Comparison of ENCODE assay signal across 13 mouse cellular contexts in the genomic region with DNA sequence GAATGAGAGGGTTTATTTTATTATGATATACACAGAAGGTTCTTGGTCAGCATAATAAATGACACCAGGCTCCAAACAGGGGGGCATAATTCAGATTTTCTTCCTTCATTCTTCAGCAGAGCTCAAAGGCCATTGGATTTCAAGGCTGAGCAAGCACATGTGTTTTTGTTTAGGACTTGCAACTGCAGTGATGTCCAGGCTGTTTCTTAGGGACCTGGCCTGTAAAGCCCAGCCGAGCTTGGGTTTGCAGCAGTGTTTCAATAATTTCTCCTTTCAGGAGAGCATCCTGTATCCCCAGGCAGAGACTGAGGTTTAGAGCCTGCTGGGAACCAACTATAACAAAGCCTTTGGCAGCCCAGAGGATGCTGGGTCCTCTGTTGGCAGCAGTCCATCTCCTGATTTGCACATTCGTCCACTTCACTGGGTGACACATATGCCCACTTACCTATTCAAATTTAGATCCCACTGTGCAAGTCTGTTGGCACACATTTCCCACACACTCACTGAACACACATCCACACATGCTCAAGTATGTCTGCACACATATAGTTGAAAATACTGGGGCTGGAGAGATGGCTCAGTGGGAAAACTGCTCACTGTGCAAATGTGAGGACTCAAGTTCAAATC.
DNase-seq lines count a peak whose midpoint lies in the region; ATAC-seq and TF ChIP-seq lines count a peak whose summit lies in the region.
"Had no signal": no experiment of that assay in that cellular context is flagged by ENCODE, and none has a peak within 500 bp of the region (broad histone marks: within the 10 kb centered on the region; RNA-seq: fewer than 3 reads in every experiment).

No protein-coding gene starts in this region.

- peaks cover 31% of the 10 kb centered on the region for H3K27me3 ChIP-seq in forebrain, embryonic 12.5 days
- no peaks in the 10 kb centered on the region; the same call in 1 of the 2 replicates for H3K27me3 ChIP-seq in forebrain, embryonic 11.5 days (ENCODE audit: control insufficient read depth, insufficient read depth, low read length)
- no peaks in the 10 kb centered on the region for H3K27me3 ChIP-seq in neural tube, embryonic 13.5 days
- no peaks in the 10 kb centered on the region for H3K27me3 ChIP-seq in neural tube, embryonic 15.5 days (replicated peaks)
- no peaks in the 10 kb centered on the region for H3K27me3 ChIP-seq in hindbrain, postnatal 0 days (ENCODE audit: insufficient read depth, low read length)
- H3K27me3 ChIP-seq: embryonic facial prominence, embryonic 13.5 days; limb, embryonic 15.5 days had no signal

- H3K4me1 ChIP-seq in forebrain, embryonic 12.5 days, result peaks cover 27% of the 10 kb centered on the region
- peaks cover 6% of the 10 kb centered on the region; the same call in 1 of the 2 replicates for H3K4me1 ChIP-seq in forebrain, embryonic 11.5 days (replicated peaks; ENCODE audit: control insufficient read depth, insufficient read depth, low read length)
- H3K4me1 ChIP-seq in neural tube, embryonic 13.5 days (replicated peaks), result peaks cover 18% of the 10 kb centered on the region
- peaks cover 8% of the 10 kb centered on the region for H3K4me1 ChIP-seq in neural tube, embryonic 15.5 days
- H3K4me1 ChIP-seq in hindbrain, postnatal 0 days (ENCODE audit: insufficient read depth, low read length), result 0 out of 2 replicates have a peak, but pooled peaks cover 6% of the 10 kb centered on the region

- peak overlapping the region; percentile 36; the same call in 1 of the 2 replicates for H3K27ac ChIP-seq in forebrain, embryonic 12.5 days
- no peak overlapping the region for H3K27ac ChIP-seq in forebrain, embryonic 11.5 days (ENCODE audit: low read depth, low read length)
- 0 out of 2 replicates have a peak overlapping the region, but pooled peaks have one; percentile 35 for H3K27ac ChIP-seq in neural tube, embryonic 13.5 days (replicated peaks)
- no peak overlapping the region for H3K27ac ChIP-seq in neural tube, embryonic 15.5 days (replicated peaks)
- 0 out of 2 replicates have a peak overlapping the region, but pooled peaks have one; percentile 1 for H3K27ac ChIP-seq in hindbrain, postnatal 0 days
- H3K27ac ChIP-seq: embryonic facial prominence, embryonic 13.5 days; kidney, postnatal 0 days; limb, embryonic 15.5 days had no signal

- no peaks in the 10 kb centered on the region for H3K36me3 ChIP-seq in forebrain, embryonic 12.5 days (replicated peaks)
- H3K36me3 ChIP-seq in forebrain, embryonic 11.5 days (ENCODE audit: control insufficient read depth, insufficient read depth, low read length), result no peaks in the 10 kb centered on the region
- no peaks in the 10 kb centered on the region for H3K36me3 ChIP-seq in neural tube, embryonic 13.5 days
- no peaks in the 10 kb centered on the region for H3K36me3 ChIP-seq in neural tube, embryonic 15.5 days
- no peaks in the 10 kb centered on the region for H3K36me3 ChIP-seq in hindbrain, postnatal 0 days (ENCODE audit: insufficient read depth, low read length)
- H3K36me3 ChIP-seq: embryonic facial prominence, embryonic 13.5 days; limb, embryonic 15.5 days had no signal

- no peak for DNase-seq in forebrain, embryonic 11.5 days (ENCODE audit: low spot score)
- peak; percentile 82 for DNase-seq in hindbrain, postnatal 0 days (ENCODE audit: low spot score)
- DNase-seq in telencephalon, adult 2 months (ENCODE audit: low read depth, low spot score), result peak; percentile 10
- DNase-seq in kidney, adult 11 months, result no peak
- DNase-seq: heart, postnatal 14 days; lung, postnatal 36 days had no signal

- WGBS in forebrain, embryonic 12.5 days, result 33% methylated on average over 2 of the region's 2 CpGs
- 44% methylated on average over 2 of the region's 2 CpGs for WGBS in forebrain, embryonic 11.5 days
- 17% methylated on average over 2 of the region's 2 CpGs for WGBS in neural tube, embryonic 13.5 days
- WGBS in neural tube, embryonic 15.5 days, result 31% methylated on average over 2 of the region's 2 CpGs
- WGBS in hindbrain, postnatal 0 days, result 15% methylated on average over 2 of the region's 2 CpGs

- no peak for TF ChIP-seq CTCF in hindbrain, postnatal 0 days (IDR thresholded peaks at IDR 0.05; ENCODE audit: low read depth)

- H3K9me3 ChIP-seq in forebrain, embryonic 12.5 days, result no peaks in the 10 kb centered on the region
- H3K9me3 ChIP-seq in forebrain, embryonic 11.5 days (ENCODE audit: control insufficient read depth, low read length), result no peaks in the 10 kb centered on the region
- H3K9me3 ChIP-seq in neural tube, embryonic 13.5 days, result 0 out of 2 replicates have a peak, but pooled peaks cover 3% of the 10 kb centered on the region
- H3K9me3 ChIP-seq in neural tube, embryonic 15.5 days (replicated peaks), result no peaks in the 10 kb centered on the region
- H3K9me3 ChIP-seq in hindbrain, postnatal 0 days (ENCODE audit: low read length), result no peaks in the 10 kb centered on the region
- H3K9me3 ChIP-seq: embryonic facial prominence, embryonic 13.5 days; limb, embryonic 15.5 days had no signal

- H3K4me3 ChIP-seq in forebrain, embryonic 12.5 days (replicated peaks), result no peak overlapping the region
- no peak overlapping the region for H3K4me3 ChIP-seq in forebrain, embryonic 11.5 days (ENCODE audit: low read depth, low read length)
- H3K4me3 ChIP-seq in neural tube, embryonic 13.5 days, result no peak overlapping the region
- H3K4me3 ChIP-seq in neural tube, embryonic 15.5 days (replicated peaks), result no peak overlapping the region
- H3K4me3 ChIP-seq in hindbrain, postnatal 0 days (ENCODE audit: low read length), result no peak overlapping the region
- H3K4me3 ChIP-seq: embryonic facial prominence, embryonic 13.5 days; limb, embryonic 15.5 days had no signal

- H3K9ac ChIP-seq in forebrain, embryonic 12.5 days, result no peak overlapping the region
- H3K9ac ChIP-seq in forebrain, embryonic 11.5 days (ENCODE audit: low read length), result no peak overlapping the region
- H3K9ac ChIP-seq in neural tube, embryonic 13.5 days, result no peak overlapping the region
- H3K9ac ChIP-seq in neural tube, embryonic 15.5 days (replicated peaks), result no peak overlapping the region
- H3K9ac ChIP-seq in hindbrain, postnatal 0 days (replicated peaks; ENCODE audit: low read length), result no peak overlapping the region
- H3K9ac ChIP-seq: embryonic facial prominence, embryonic 13.5 days; limb, embryonic 15.5 days had no signal

- peak; percentile 43; the same call in 1 of the 2 replicates for ATAC-seq in forebrain, embryonic 12.5 days (ENCODE audit: low FRiP score)
- no peak for ATAC-seq in forebrain, embryonic 11.5 days (replicated peaks; ENCODE audit: low FRiP score)
- peak; percentile 50; the same call in 1 of the 2 replicates for ATAC-seq in neural tube, embryonic 13.5 days (ENCODE audit: low read depth)
- ATAC-seq in neural tube, embryonic 15.5 days (ENCODE audit: low FRiP score), result no peak
- ATAC-seq in hindbrain, postnatal 0 days, result peak; percentile 55
- ATAC-seq in megakaryocyte progenitor cell, adult 5-6 weeks (replicated peaks; ENCODE audit: poor library complexity), result no peak

- no peak overlapping the region for H3K4me2 ChIP-seq in forebrain, embryonic 12.5 days
- H3K4me2 ChIP-seq in forebrain, embryonic 11.5 days (ENCODE audit: low read depth, low read length, severe bottlenecking), result no peak overlapping the region
- H3K4me2 ChIP-seq in neural tube, embryonic 13.5 days, result no peak overlapping the region
- no peak overlapping the region for H3K4me2 ChIP-seq in neural tube, embryonic 15.5 days
- H3K4me2 ChIP-seq in hindbrain, postnatal 0 days (ENCODE audit: low read depth, low read length), result no peak overlapping the region
- H3K4me2 ChIP-seq: embryonic facial prominence, embryonic 13.5 days; limb, embryonic 15.5 days had no signal

Comparison
In these comparisons a context has a peak if more than half of its experiments do, and no peak if none do; other contexts are left out.
1. ATAC-seq: peak in forebrain, embryonic 12.5 days (single experiment), neural tube, embryonic 13.5 days (single experiment) and hindbrain, postnatal 0 days (single experiment); none in forebrain, embryonic 11.5 days (single experiment), neural tube, embryonic 15.5 days (single experiment) and megakaryocyte progenitor cell, adult 5-6 weeks (single experiment).
2. H3K27ac ChIP-seq: peak in forebrain, embryonic 12.5 days (single experiment), neural tube, embryonic 13.5 days (single experiment) and hindbrain, postnatal 0 days (single experiment); none in forebrain, embryonic 11.5 days (single experiment) and neural tube, embryonic 15.5 days (single experiment).
3. DNase-seq: peak in hindbrain, postnatal 0 days (single experiment) and telencephalon, adult 2 months (single experiment); none in forebrain, embryonic 11.5 days (single experiment) and kidney, adult 11 months (single experiment).